Mouse (Mus musculus): ENCODE measurements around the gene Slc25a34.

Gene Slc25a34

DNA sequence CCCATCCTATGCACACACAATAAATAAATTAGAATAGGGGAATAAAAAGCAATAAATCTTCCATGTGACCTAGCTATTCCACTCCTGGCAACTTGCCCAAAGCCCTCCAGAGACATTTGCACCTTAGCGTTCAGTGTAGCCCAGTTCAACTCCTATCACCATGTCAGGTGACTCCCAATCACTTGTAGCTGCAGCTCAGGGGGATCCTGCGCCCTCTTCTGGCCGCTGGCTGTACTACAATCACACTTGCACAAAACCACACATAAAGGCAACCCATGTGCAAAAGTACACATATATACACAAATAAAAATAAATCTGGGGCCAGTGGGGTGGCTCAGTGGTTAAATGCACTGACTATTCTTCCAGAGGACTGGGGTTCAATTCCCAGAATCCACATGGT, 32.1 kb downstream of the Slc25a34 start:
- no peak for DNase-seq (ENCODE audit: low spot score in 2 of 2)

DNA sequence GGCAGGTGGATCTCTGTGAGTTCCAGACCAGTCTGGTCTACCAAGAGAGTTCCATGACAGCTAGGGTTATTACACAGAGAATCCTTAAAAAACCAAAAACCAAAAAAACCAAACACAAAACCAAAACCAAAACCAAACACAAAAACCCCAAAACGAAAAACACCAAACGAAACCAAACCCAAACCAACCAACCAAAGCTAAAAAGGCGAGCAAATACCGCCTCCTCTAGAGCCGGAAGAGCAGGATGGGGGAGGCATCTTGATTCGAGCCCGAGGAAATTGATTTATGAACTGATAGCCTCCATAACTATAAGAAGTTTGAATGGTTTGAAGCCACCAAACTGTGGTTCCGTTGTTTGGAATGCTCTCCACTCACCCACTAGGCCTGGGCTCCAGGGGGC, 39.7 kb downstream of the Slc25a34 start:
- DNase-seq (ENCODE audit: low spot score in 2 of 2): no peak

DNA sequence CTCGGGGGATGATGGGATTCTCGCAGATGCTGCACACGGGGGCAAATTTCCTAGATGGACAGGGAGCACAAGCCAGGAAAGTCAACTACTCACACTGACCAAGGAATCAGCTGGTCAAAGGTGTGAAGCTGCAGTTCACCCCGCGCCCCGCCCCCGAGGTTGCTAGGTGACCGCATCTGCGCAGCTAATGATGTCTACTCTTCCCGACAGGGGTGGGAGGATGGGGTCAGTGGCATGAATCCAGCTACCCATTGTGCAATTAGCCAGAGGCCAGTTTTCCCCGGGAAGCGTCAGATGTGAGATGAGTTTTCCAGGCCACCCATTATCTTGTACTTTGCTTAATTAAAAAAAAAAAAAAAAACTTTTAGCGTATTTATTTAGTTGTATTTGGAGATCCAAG, 42.6 kb downstream of the Slc25a34 start:
- DNase-seq (ENCODE audit: low spot score in 2 of 2): no peak

DNA sequence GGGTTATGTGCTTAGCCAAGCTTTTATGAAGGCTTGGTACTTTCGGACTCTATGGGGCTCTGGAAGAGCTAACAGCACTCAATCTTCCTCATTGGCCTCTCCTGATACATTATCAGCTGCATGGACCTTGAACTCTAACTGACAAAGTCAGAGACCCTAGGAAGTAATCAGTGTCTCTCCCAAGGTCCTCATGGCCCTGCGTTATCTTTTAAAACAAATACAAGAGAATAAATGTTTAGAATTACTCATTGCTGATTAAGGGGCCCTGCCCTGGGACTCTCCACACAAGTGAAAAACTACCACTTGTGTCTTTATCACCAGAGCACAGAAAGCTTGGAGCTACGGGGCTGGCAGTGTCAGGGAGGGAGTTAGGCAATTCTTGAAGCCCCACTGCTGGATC, 44.8 kb downstream of the Slc25a34 start:
- no peak for DNase-seq (ENCODE audit: low spot score in 2 of 2)

DNA sequence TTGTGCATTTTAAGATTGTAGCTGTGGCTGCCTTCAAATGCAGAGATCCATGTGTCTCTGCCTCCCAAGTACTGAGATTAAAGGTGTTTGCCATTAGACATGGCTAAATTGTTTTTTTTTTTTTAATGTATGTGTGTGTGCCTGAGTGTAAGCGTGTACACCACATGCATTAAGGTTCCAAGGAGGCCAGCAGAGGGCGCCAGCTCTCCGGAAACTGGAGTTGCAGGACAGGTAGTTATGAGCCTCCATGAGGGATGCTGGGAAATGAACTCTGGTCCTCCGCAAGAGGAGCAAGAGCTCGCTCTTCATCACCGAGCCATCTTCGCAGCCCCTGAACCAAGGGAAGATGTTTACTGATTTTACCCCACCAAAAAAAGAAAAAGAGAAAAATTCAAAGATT, 46.7 kb downstream of the Slc25a34 start:
- DNase-seq (ENCODE audit: low spot score in 2 of 2): no peak

DNA sequence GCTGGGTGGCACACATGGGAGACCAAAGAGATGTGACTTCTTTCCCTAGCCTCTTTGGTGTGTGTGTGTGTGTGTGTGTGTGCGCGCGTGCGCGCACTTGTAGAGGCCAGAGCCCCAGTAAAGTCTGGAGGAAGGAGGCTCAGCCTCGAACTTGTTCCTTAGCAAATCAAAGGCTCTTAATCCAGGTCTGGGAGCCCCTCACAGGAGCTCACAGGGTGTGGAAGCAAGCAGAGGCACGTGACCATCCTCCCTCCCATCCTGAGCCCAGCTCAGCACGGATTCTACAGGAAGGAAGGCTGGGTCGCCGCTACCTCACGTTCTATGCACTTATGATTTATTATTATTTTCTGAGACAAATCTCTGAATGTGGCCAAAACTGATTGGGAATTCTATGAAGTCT, 47.2 kb downstream of the Slc25a34 start:
- no peak for DNase-seq (ENCODE audit: low spot score in 2 of 2)

DNA sequence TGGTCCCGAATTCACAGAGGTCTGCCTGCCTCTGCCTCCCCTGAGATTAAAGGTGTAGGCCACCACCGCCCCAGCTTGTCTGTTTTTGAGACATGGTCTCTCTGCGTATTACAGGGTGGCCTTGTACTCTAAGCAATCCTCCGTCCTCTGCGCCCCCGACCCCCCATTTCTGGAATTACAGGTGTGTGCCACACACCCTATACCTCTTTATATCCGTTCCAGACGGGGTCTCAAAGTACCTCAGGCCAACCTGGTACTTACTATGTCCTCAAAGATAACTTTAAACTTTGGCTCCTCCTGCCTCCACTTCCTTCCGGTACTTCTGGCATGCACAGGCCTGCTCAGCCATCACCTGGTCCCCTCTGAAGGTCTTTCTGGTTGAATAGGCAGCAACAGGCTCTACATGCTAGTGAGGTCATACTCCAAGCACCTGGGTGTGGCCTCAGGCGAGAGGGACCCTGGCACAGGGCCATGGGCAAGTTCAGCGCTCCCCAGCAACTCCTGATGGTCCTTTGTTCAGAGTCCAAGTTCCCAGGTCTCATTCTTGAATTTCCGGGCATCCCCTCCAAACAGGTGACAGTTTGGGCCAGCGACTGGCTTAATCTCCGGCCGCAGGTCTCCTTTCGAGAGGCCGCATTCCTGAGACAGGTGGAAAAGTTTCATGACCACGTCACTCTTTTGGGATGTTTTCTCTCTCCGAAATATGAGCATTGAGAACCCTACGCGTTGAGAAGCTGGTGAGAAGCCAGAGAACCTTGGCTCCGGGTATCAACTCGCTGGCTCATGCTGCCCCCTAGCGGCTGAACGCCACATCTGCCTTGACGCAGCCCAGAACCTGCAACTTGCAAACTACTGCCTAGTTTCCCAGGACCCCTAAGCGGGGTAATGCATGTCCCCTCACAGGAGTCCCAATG, 48.6 kb downstream of the Slc25a34 start:
- peak; percentile 81 to 84 for DNase-seq (ENCODE audit: low spot score in 2 of 2)

DNA sequence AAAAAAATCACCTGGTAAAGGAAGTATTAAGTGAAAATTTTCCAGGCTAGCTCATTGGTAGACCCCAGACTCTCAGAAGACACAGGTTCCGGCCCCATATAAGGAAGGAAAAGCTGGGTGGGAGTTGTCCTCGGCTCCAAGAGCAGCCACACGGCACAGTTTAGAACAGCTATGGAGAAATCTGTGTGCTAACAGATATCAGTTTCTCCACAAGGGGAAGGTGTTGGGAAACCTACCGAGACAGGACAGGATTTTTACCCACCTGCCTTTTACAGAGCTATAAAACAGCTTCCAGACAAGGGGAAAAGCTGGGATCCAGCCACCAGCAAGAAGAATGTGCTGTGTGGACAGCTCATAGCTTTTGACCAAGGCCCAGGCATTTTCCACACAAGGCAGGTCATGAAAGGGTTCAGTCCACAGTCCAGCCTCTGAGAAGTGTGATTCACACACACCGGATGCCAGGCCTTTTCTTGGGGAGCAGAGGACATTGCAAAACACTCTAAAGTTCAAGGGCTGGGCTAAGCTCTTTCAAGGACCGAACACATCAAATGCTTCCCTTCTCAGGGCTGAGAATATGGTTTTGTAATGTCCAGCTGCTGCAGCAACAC, 50.2 kb downstream of the Slc25a34 start:
- no peak for DNase-seq (ENCODE audit: low spot score in 2 of 2)

DNA sequence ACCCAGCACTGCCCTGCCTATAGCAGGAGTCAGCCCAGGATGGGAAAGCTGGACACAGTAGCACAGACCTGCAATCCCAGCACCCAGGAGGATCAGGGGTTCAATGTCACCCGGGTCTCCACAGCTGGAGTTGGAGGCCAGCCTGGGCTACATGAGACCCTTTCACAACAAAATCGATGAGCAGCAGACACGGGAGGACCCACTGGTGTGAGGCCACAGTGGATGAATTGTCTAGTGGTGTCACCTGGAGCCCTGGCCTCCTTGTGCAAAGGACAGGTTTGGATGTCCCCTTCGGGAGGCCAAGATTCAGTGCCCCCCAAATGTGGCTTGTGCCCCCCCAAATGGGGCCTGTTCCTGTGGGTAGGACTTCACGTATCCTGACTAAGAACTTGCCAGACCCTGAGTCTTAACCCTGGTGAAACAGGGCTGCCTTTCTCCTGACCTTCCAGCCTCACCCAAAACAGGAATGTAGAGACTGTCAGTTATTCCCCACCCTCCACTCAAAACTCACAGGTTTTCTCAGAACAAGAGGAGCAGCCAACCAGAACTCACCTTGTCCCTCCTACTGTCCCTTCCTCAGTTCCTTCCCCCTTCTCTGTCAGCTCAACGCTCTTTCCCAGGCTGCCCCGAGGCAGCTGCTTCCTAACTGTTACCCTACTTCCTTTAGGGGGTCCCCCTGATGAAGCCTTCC, 50.8 kb downstream of the Slc25a34 start:
- DNase-seq (ENCODE audit: low spot score in 2 of 2): no peak

DNA sequence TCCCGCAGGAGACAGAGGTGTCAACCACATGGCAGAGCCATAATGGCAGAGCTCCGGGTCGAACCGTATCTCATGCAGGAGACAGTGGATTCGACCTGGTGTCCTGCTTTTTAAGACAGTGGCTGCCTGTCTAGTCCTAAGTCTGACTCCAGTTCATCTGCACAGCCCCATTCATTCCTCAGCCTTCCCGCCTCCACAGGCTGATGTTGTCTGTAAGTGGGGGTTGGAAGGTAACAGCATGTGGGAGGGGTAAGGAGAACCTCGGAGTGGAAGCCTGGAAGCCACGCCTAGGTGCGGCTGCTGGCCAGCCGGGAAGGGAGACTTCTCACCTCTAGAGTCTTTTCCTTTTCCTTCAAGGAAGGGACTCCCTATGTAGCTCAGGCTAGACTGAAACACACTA, 51.7 kb downstream of the Slc25a34 start:
- DNase-seq (ENCODE audit: low spot score in 2 of 2): no peak

DNA sequence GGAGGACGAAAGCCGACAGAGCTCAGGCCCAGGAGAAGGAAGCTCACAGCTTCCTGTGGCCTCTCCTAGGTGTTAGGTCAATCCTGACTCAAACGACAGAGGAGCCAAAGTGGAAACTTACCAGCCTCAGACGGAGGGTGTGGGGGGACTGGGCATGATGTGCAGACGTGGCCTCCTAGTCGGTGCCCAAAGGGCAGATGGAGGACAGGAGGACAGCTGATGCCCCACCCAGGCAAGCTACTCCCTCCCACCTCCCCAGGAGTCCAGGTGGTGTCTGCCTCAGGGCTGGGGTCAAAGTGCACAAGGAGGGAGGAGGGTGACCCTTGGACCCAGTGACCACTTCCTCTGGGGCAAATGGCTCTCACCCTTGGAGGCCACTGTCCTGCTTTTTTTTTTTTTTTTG, 52.3 kb downstream of the Slc25a34 start:
- no peak for DNase-seq (ENCODE audit: low spot score in 2 of 2)

DNA sequence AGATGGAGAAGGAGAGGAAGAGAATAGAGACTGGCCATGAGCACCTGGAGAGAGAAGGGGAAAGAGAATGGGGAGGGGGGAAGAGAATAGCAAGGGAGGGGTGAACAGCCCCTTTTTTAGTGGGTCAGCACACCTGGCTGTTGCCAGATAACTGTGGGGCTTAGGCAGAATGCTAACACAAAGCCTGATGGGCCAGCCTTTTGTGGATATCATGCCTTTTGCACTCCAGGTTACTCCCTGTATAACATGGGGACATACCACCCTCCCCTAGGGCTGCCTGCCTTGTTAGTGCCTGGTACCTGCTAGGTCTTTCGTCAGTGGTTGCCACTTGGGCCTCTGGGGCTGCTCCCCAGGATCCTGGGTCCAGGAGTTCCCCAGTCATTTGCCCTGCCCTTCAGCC, 52.8 kb downstream of the Slc25a34 start:
- DNase-seq (ENCODE audit: low spot score in 2 of 2): no peak

DNA sequence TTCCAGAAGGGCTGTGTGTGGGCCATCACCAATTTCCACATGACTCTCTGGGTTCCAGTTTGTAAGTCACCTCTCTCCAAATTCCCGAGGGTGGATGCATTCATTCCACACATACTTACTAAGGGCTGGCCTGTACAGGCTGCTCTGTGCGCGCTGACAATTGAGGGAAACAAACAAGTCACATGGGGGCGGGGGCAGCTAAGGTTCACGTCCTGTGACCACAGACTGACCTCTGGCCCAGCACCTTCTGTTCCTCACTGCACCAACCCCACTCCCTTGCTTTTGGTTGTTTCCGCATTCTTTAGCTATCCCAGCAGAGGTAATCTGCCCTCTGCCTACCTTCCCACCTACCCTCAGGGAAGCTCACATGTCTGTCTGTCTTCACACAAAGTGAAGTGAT, 53.6 kb downstream of the Slc25a34 start:
- no peak for DNase-seq (ENCODE audit: low spot score in 2 of 2)

DNA sequence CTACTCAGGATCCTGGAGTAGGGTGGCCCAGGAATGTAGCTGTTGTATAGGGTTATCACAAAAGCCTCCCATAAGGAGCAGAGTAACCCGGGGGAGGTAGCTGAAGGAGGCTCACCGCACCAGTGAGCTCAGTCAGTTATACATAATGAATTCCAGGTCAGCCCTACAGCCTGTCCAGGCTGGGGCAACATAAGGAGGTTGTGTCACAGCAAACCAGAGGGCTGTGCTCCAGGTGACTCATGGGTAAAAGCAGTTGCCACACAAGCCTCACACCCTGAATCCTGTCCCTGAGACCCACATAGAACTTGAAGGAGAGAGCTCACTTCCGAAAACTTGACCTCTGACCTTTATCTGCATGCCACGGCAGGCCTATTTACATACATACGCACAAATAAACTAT, 54.7 kb downstream of the Slc25a34 start:
- DNase-seq (ENCODE audit: low spot score in 2 of 2): no peak
